Mouse (Mus musculus) forebrain, embryonic 14.5 days (tissue): Measurements from ENCODE around the gene Hs3st1. TPM values are rescaled to one million over a fixed set of nuclear protein-coding genes. Genes with fewer than 3 reads are reported as not detected.

Source experiments
- ATAC-seq: fragments of 200-750 bp; cut with Nextera tagmentation; 2 replicates; pipeline ENCODE4 v1.8.0; 2017; ENCODE audit warnings: mild to moderate bottlenecking, moderate library complexity
- DNase-seq: peaks from one replicate; pipeline ENCODE4 v3.0.0-alpha.2; 2015; ENCODE audit warnings: low spot score
- H3K27ac ChIP-seq: fragments of 300-500 bp; sonication (generic); 2 replicates; pipeline ENCODE4 v1.5.1; 2014; ENCODE audit warnings: low read depth, mild to moderate bottlenecking, control low read depth, low read length, moderate library complexity
- H3K27me3 ChIP-seq: fragments of 300-500 bp; sonication (generic); replicated peaks from 2 replicates; pipeline ENCODE4 v1.6.1; 2014; ENCODE audit warnings: low read length, control low read depth, mixed read lengths; ENCODE audit not compliant: control insufficient read depth, insufficient read depth
- H3K36me3 ChIP-seq: fragments of 300-500 bp; sonication (generic); 2 replicates; pipeline ENCODE4 v1.6.1; 2014; ENCODE audit warnings: low read length, control low read depth; ENCODE audit not compliant: control insufficient read depth, insufficient read depth
- H3K4me1 ChIP-seq: fragments of 300-500 bp; sonication (generic); 2 replicates; pipeline ENCODE4 v1.6.1; 2014; ENCODE audit warnings: antibody characterized with exemption, low read length, control low read depth; ENCODE audit not compliant: control insufficient read depth, insufficient read depth
- H3K4me2 ChIP-seq: fragments of 300-500 bp; sonication (generic); 2 replicates; pipeline ENCODE4 v1.6.1; 2014; ENCODE audit warnings: mild to moderate bottlenecking, control low read depth, low read length
- H3K4me3 ChIP-seq: fragments of 300-500 bp; sonication (generic); 2 replicates; pipeline ENCODE4 v1.5.1; 2014; ENCODE audit warnings: low read depth, low read length, control low read depth
- H3K9ac ChIP-seq: fragments of 300-500 bp; sonication (generic); 2 replicates; pipeline ENCODE4 v1.6.1; 2014; ENCODE audit warnings: mild to moderate bottlenecking, low read length, control low read depth, moderate library complexity
- H3K9me3 ChIP-seq: fragments of 300-500 bp; sonication (generic); replicated peaks from 2 replicates; pipeline ENCODE4 v1.6.1; 2016; ENCODE audit warnings: low read length, control low read depth, mixed read lengths; ENCODE audit not compliant: control insufficient read depth
- WGBS: fragments of 180-500 bp; shearing (Covaris S2); extraction: QIAGEN DNeasy Blood & Tissue Kit; methylation state at CpG from one replicate; pipeline ENCODE4 v1.1.7; 2014; 5-methylcytosine and 5-hydroxymethylcytosine counted together
- polyA plus RNA-seq: library from polyadenylated mRNA; unstranded; fragments of >200 nt; fragmentation: Nextera tagmentation; extraction: Ambion mirVana; gene quantifications from 2 replicates; pipeline ENCODE4 v1.2.1, GENCODE M21; 2014

Gene Hs3st1
- polyA plus RNA-seq, 1 experiment from 2014 or later: 51.3 TPM

- no peak for ATAC-seq
- Histone ChIP-seq H3K36me3 (no peaks in the 10 kb centered on the region), H3K4me1 (0 out of 2 replicates have a peak, but pooled peaks cover 3% of the 10 kb centered on the region), H3K9me3 (no peaks in the 10 kb centered on the region), H3K9ac (no peak overlapping the region), H3K27me3 (no peaks in the 10 kb centered on the region), H3K4me2 (no peak overlapping the region), H3K27ac (no peak overlapping the region), H3K4me3 (no peak overlapping the region)
- no peak for DNase-seq
- 19% methylated on average over 2 of the region's 2 CpGs for WGBS
Measured at GRCm38 (mm10) chr5:39659417-39659816, 95.9 kb downstream of the Hs3st1 start.

- Histone ChIP-seq H3K27ac (no peak overlapping the region), H3K4me1 (0 out of 2 replicates have a peak, but pooled peaks cover 2% of the 10 kb centered on the region), H3K4me2 (peak overlapping the region; percentile 93), H3K9me3 (no peaks in the 10 kb centered on the region), H3K36me3 (no peaks in the 10 kb centered on the region), H3K9ac (peak overlapping the region; percentile 82), H3K27me3 (0 out of 2 replicates have a peak, but pooled peaks cover 3% of the 10 kb centered on the region), H3K4me3 (peak overlapping the region; percentile 74)
- DNase-seq (peak; percentile 57), ATAC-seq (peak; percentile 78)
- under 1% methylated on average over 28 of the region's 28 CpGs for WGBS
Measured at GRCm38 (mm10) chr5:39644827-39645380, 110.4 kb downstream of the Hs3st1 start.

GRCm38 (mm10) chr5:39643924-39644826 lies 111.1 kb downstream of the Hs3st1 start:
- 0 out of 2 replicates have a peak, but pooled peaks cover 2% of the 10 kb centered on the region for H3K4me1 ChIP-seq
- 0 out of 2 replicates have a peak, but pooled peaks cover 3% of the 10 kb centered on the region for H3K27me3 ChIP-seq
- ATAC-seq: peak; percentile 96
- under 1% methylated on average over 55 of the region's 56 CpGs for WGBS
- peak; percentile 94 for DNase-seq
- H3K9ac ChIP-seq: peak overlapping the region; percentile 82
- no peak overlapping the region for H3K27ac ChIP-seq
- H3K4me2 ChIP-seq: peak overlapping the region; percentile 93
- H3K9me3 ChIP-seq: no peaks in the 10 kb centered on the region
- no peaks in the 10 kb centered on the region for H3K36me3 ChIP-seq
- H3K4me3 ChIP-seq: peak overlapping the region; percentile 74

- ATAC-seq: no peak
- H3K4me3 ChIP-seq: peak overlapping the region; percentile 74
- H3K4me1 ChIP-seq: 0 out of 2 replicates have a peak, but pooled peaks cover 2% of the 10 kb centered on the region
Measured at GRCm38 (mm10) chr5:39643260-39643923, 111.9 kb downstream of the Hs3st1 start.

GRCm38 (mm10) chr5:39642222-39642770 lies 113.0 kb downstream of the Hs3st1 start:
- no peak overlapping the region for H3K27ac ChIP-seq
- peak overlapping the region; percentile 74 for H3K4me3 ChIP-seq
- H3K4me2 ChIP-seq: peak overlapping the region; percentile 93
- ATAC-seq: no peak
- WGBS: 77% methylated on average over 6 of the region's 6 CpGs
- 0 out of 2 replicates have a peak, but pooled peaks cover 2% of the 10 kb centered on the region for H3K4me1 ChIP-seq
- H3K27me3 ChIP-seq: 0 out of 2 replicates have a peak, but pooled peaks cover 3% of the 10 kb centered on the region
- H3K36me3 ChIP-seq: no peaks in the 10 kb centered on the region
- DNase-seq: no peak
- no peaks in the 10 kb centered on the region for H3K9me3 ChIP-seq
- H3K9ac ChIP-seq: peak overlapping the region; percentile 82

More at GRCm38 (mm10) chr5:39643260-39643923, 111.9 kb downstream of the Hs3st1 start:
- DNase-seq: peak; percentile 37
- Histone ChIP-seq H3K36me3 (no peaks in the 10 kb centered on the region), H3K4me2 (peak overlapping the region; percentile 93), H3K27me3 (0 out of 2 replicates have a peak, but pooled peaks cover 3% of the 10 kb centered on the region), H3K9me3 (no peaks in the 10 kb centered on the region), H3K9ac (peak overlapping the region; percentile 82), H3K27ac (no peak overlapping the region)
- 3% methylated on average over 22 of the region's 22 CpGs for WGBS

- DNase-seq: peak; percentile 78
- WGBS: 51% methylated on average over 10 of the region's 10 CpGs
Measured at GRCm38 (mm10) chr5:39639438-39640177, 115.7 kb downstream of the Hs3st1 start.

GRCm38 (mm10) chr5:39638926-39639325 lies 116.3 kb downstream of the Hs3st1 start:
- H3K4me1 ChIP-seq: 0 out of 2 replicates have a peak, but pooled peaks cover 2% of the 10 kb centered on the region
- H3K9me3 ChIP-seq: no peaks in the 10 kb centered on the region
- no peak for DNase-seq
- H3K27me3 ChIP-seq: no peaks in the 10 kb centered on the region
- H3K9ac ChIP-seq: no peak overlapping the region
- H3K27ac ChIP-seq: no peak overlapping the region
- no peak overlapping the region for H3K4me2 ChIP-seq
- H3K36me3 ChIP-seq: 0 out of 2 replicates have a peak, but pooled peaks cover 3% of the 10 kb centered on the region
- no peak for ATAC-seq
- 76% methylated on average over 5 of the region's 5 CpGs for WGBS
- no peak overlapping the region for H3K4me3 ChIP-seq

More at GRCm38 (mm10) chr5:39639438-39640177, 115.7 kb downstream of the Hs3st1 start:
- no peaks in the 10 kb centered on the region for H3K27me3 ChIP-seq
- ATAC-seq: 0 out of 2 replicates have a peak, but pooled peaks have one; percentile 37
- H3K36me3 ChIP-seq: 0 out of 2 replicates have a peak, but pooled peaks cover 3% of the 10 kb centered on the region
- no peak overlapping the region for H3K9ac ChIP-seq
- H3K4me1 ChIP-seq: 0 out of 2 replicates have a peak, but pooled peaks cover 2% of the 10 kb centered on the region
- H3K4me2 ChIP-seq: 0 out of 2 replicates have a peak overlapping the region, but pooled peaks have one; percentile 8
- H3K9me3 ChIP-seq: no peaks in the 10 kb centered on the region
- H3K27ac ChIP-seq: no peak overlapping the region
- no peak overlapping the region for H3K4me3 ChIP-seq
